Mouse (Mus musculus) stomach, embryonic 14.5 days (tissue): Measurements from ENCODE around the gene Vmn1r66. TPM values are rescaled to one million over a fixed set of nuclear protein-coding genes. Genes with fewer than 3 reads are reported as not detected.
"Not testable (repeated sequence)": the region's sequence is repeated elsewhere in the genome, so short reads cannot be mapped to it uniquely, and the experiment has no call there.

ENCODE experiments used
- ATAC-seq: fragments of 200-750 bp; cut with Nextera tagmentation; 2 replicates; pipeline ENCODE4 v1.8.0; 2017; ENCODE audit warnings: low read depth, moderate TSS enrichment; ENCODE audit not compliant: insufficient number of reproducible peaks, insufficient read depth, low FRiP score
- H3K27ac ChIP-seq: fragments of 300-500 bp; sonication (generic); 2 replicates; pipeline ENCODE4 v1.5.1; 2014; ENCODE audit warnings: mild to moderate bottlenecking, low read length, moderate library complexity, mixed read lengths
- H3K27me3 ChIP-seq: fragments of 300-500 bp; sonication (generic); 2 replicates; pipeline ENCODE4 v1.6.1; 2014; ENCODE audit warnings: low read length, control low read depth, mixed read lengths; ENCODE audit not compliant: control insufficient read depth, insufficient read depth
- H3K36me3 ChIP-seq: fragments of 300-500 bp; sonication (generic); 2 replicates; pipeline ENCODE4 v1.6.1; 2014; ENCODE audit warnings: mild to moderate bottlenecking, control low read depth, low read length, moderate library complexity, mixed read lengths; ENCODE audit not compliant: control insufficient read depth, insufficient read depth
- H3K4me1 ChIP-seq: fragments of 300-500 bp; sonication (generic); 2 replicates; pipeline ENCODE4 v1.6.1; 2014; ENCODE audit warnings: low read length, control low read depth, mixed read lengths; ENCODE audit not compliant: control insufficient read depth, insufficient read depth
- H3K4me2 ChIP-seq: fragments of 300-500 bp; sonication (generic); replicated peaks from 2 replicates; pipeline ENCODE4 v1.6.1; 2014; ENCODE audit warnings: low read depth, low read length, control low read depth
- H3K4me3 ChIP-seq: fragments of 300-500 bp; sonication (generic); 2 replicates; pipeline ENCODE4 v1.5.1; 2014; ENCODE audit warnings: low read depth, low read length, control low read depth
- H3K9ac ChIP-seq: fragments of 300-500 bp; sonication (generic); replicated peaks from 2 replicates; pipeline ENCODE4 v1.6.1; 2014; ENCODE audit warnings: low read depth, mild to moderate bottlenecking, control low read depth, low read length, moderate library complexity, mixed read lengths
- H3K9me3 ChIP-seq: fragments of 300-500 bp; sonication (generic); 2 replicates; pipeline ENCODE4 v1.6.1; 2016; ENCODE audit warnings: low read depth, low read length, control low read depth; ENCODE audit not compliant: control insufficient read depth
- WGBS: fragments of 180-500 bp; shearing (Covaris S2); extraction: QIAGEN DNeasy Blood & Tissue Kit; methylation state at CpG from one replicate; pipeline ENCODE4 v1.1.7; 2014; 5-methylcytosine and 5-hydroxymethylcytosine counted together
- polyA plus RNA-seq: library from polyadenylated mRNA; unstranded; fragments of >200 nt; fragmentation: Nextera tagmentation; extraction: Ambion mirVana; gene quantifications from 2 replicates; pipeline ENCODE4 v1.2.1, GENCODE M21; 2014

Vmn1r66 gene
- not detected in 2 replicates for polyA plus RNA-seq

DNA sequence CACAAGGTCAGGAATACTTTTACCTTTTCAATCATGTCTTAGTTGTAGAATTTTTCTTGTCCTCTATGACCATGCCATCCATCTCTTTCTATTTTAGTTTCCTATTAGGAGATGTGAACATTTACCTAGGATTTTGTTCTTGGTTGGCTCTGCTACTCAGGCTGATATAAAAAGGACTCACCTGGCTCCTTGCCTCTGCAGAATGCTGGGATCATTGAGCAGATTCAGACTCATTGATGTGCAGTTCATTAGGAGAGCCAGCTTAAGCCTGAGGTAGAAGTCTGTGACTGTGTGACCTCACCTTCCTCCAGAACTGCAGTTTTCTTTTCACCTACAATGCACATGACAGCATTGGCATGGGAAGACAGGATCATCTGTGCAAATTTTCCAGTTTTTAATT is at the start of gene Vmn1r66:
TSS of gene Vmn1r66 (minus strand) at position 101 of the 400 bp plus-strand sequence.
- H3K4me3 ChIP-seq, result no peak within 1 kb of the TSS

DNA sequence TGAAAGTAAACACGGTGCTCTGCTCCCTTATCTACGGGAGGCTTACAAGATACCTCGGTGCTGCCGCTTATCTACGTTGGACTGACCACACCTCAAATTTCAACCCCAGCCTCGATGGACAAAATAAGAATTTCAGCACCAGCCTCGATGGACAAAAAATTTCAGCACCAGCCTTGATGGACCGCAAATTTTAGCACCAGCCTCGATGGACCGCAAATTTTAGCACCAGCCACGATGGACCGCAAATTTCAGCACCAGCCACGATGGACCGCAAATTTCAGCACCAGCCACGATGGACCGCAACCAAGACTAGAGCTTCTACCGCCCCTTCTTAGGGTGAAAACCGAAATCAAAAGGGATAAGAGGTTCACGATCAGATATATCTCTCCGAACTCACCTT is 47.7 kb upstream of the Vmn1r66 start:
- H3K4me3 ChIP-seq, ATAC-seq, H3K4me2 ChIP-seq, H3K27ac ChIP-seq, H3K9ac ChIP-seq, H3K27me3 ChIP-seq, H3K36me3 ChIP-seq, H3K4me1 ChIP-seq: not testable (repeated sequence)
- H3K9me3 ChIP-seq, result peaks cover 16% of the 10 kb centered on the region; the same call in 1 of the 2 replicates
- 75% methylated on average over 15 of the region's 20 CpGs for WGBS

More for the DNA sequence above, at the start of gene Vmn1r66:
- no peak for ATAC-seq
- no peak within 1 kb of the TSS for H3K4me2 ChIP-seq
- no peaks in the 10 kb centered on the region for H3K4me1 ChIP-seq
- no peaks in the 10 kb centered on the region for H3K9me3 ChIP-seq
- no peak within 1 kb of the TSS for H3K9ac ChIP-seq
- H3K36me3 ChIP-seq, result no peaks in the 10 kb centered on the region
- no peak within 1 kb of the TSS for H3K27ac ChIP-seq
- H3K27me3 ChIP-seq, result no peaks in the 10 kb centered on the region

DNA sequence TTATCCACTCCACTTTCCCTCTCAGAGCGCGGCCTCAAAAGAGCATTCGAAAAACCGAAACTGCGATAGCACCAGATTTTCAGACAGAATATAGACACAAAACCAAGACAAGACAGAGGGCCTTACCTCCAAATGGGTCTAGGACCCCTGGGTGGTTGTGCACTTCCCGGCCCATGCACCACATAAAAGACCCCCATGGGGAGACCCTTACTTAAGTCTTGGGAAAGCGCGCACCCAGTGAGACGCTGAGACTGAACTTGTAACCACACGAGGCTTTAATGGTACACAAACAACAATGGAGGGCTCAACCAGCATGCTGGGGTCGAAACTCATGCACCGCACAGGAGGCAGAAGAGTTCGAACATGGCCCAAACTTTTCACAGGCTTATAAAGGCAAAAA is 25.7 kb downstream of the Vmn1r66 start:
- H3K27ac ChIP-seq, result no peak overlapping the region
- H3K4me1 ChIP-seq, result no peaks in the 10 kb centered on the region
- 89% methylated on average over 13 of the region's 13 CpGs for WGBS
- H3K9me3 ChIP-seq, result peaks cover 15% of the 10 kb centered on the region
- H3K4me3 ChIP-seq, result no peak overlapping the region
- ATAC-seq, result no peak
- H3K4me2 ChIP-seq, result no peak overlapping the region
- H3K36me3 ChIP-seq, result no peaks in the 10 kb centered on the region
- no peak overlapping the region for H3K9ac ChIP-seq
- no peaks in the 10 kb centered on the region for H3K27me3 ChIP-seq

DNA sequence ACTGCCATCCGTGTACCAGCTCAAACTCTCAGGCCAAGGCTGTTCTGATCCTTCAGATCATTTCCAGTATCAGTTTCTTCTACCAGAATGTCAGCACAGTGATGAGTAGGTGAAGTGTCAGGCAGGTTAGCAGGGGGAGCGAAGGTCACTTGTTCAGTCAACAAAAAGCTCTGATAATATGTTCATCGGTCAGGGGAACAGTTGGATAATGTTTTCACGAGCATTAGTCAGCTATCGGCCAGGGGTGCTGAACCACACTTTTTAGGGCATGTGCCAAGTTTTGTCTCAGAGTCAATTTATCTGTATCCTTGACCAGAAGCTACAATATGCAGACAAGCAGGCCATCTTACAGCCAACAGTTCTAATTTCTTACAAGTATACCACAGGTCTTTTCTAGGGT is 28.7 kb downstream of the Vmn1r66 start:
- ATAC-seq, result no peak
- no peak overlapping the region for H3K4me2 ChIP-seq
- H3K9ac ChIP-seq, result no peak overlapping the region
- no peak overlapping the region for H3K4me3 ChIP-seq
- no peaks in the 10 kb centered on the region for H3K36me3 ChIP-seq
- no peaks in the 10 kb centered on the region for H3K4me1 ChIP-seq
- no peaks in the 10 kb centered on the region for H3K27me3 ChIP-seq
- 79% methylated on average over 5 of the region's 5 CpGs for WGBS
- H3K27ac ChIP-seq, result no peak overlapping the region
- peaks cover 16% of the 10 kb centered on the region for H3K9me3 ChIP-seq

Other genes starting within 250 kb of the Vmn1r66 start
- not detected in 2 replicates for gene Vmn2r50, start 224.7 kb downstream of the Vmn1r66 start, polyA plus RNA-seq
- gene Vmn2r51, start 172.3 kb downstream of the Vmn1r66 start, polyA plus RNA-seq, result not detected in 2 replicates
- gene Vmn2r52, start 101.4 kb downstream of the Vmn1r66 start, polyA plus RNA-seq, result not detected in 2 replicates
- not detected in 2 replicates for gene Vmn1r67, start 165.3 kb upstream of the Vmn1r66 start, polyA plus RNA-seq
- 14.3 and 14.4 TPM in 2 replicates for gene Zik1, start 217.4 kb upstream of the Vmn1r66 start, polyA plus RNA-seq